Mouse (Mus musculus): ENCODE measurements around the gene Limk2. TPM values are rescaled to one million over a fixed set of nuclear protein-coding genes. Genes with fewer than 3 reads are reported as not detected.

Limk2 gene
- total and polyA plus RNA-seq, 3 experiments, result 33.0 to 47.1 (median 46.1) TPM

DNA sequence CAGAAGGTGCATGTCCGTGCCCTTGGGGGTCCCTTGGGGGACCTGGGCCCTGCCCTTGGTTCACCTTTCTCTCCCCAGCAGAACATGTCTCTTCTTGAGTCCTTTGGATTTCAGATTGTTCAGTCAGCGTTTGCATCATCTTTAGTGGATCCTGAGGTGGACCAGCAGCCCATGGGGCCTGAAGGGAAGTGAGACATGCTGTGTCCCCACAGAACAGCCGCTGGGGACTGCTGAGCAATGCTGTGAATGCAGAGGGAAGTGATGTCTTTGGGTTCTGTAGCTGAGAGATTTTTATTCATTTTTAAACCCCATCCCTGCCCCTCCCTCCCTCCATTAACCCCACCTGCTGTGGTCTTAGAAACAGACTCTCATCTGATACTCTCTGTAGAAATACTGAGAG lies 101.1 kb downstream of the Limk2 start:
- no peak overlapping the region for H3K4me3 ChIP-seq (ENCODE audit: low read depth, low read length)
- H3K9me3 ChIP-seq (replicated peaks), result no peaks in the 10 kb centered on the region
- H3K4me1 ChIP-seq (ENCODE audit: insufficient read depth, low read depth, low read length), result peaks cover 33% of the 10 kb centered on the region
- ATAC-seq (ENCODE audit: extremely low read depth, insufficient number of reproducible peaks, low FRiP score, poor library complexity, severe bottlenecking) (no peak), DNase-seq (ENCODE audit: low spot score) (no peak)
- TF ChIP-seq GATA1 (IDR thresholded peaks at IDR 0.05; ENCODE audit: borderline replicate concordance, low read length) (no peak), TAL1 (conservative IDR thresholded peaks at IDR 0.05; ENCODE audit: low read depth, low read length) (no peak), CTCF (IDR thresholded peaks at IDR 0.05; ENCODE audit: low read depth, low read length) (no peak), GATA2 (IDR thresholded peaks at IDR 0.05; ENCODE audit: borderline replicate concordance, low read depth, low read length) (no peak), POLR2AphosphoS5 (IDR thresholded peaks at IDR 0.05; ENCODE audit: insufficient replicate concordance, low read depth, low read length) (no peak)
- H3K36me3 ChIP-seq (replicated peaks), result peaks cover 99% of the 10 kb centered on the region
- H3K27me3 ChIP-seq (ENCODE audit: insufficient read depth, low read length), result no peaks in the 10 kb centered on the region

- peaks cover 99% of the 10 kb centered on the region for H3K36me3 ChIP-seq (replicated peaks)
- H3K27me3 ChIP-seq (ENCODE audit: insufficient read depth, low read length), result no peaks in the 10 kb centered on the region
- no peaks in the 10 kb centered on the region for H3K9me3 ChIP-seq (replicated peaks)
- DNase-seq (ENCODE audit: low spot score), result no peak
- ATAC-seq (ENCODE audit: extremely low read depth, insufficient number of reproducible peaks, low FRiP score, poor library complexity, severe bottlenecking), result no peak
- H3K4me3 ChIP-seq (ENCODE audit: low read depth, low read length), result no peak overlapping the region
- TF ChIP-seq POLR2AphosphoS5 (IDR thresholded peaks at IDR 0.05; ENCODE audit: insufficient replicate concordance, low read depth, low read length), result no peak
- no peak for TF ChIP-seq GATA2 (IDR thresholded peaks at IDR 0.05; ENCODE audit: borderline replicate concordance, low read depth, low read length)
- TF ChIP-seq GATA1 (IDR thresholded peaks at IDR 0.05; ENCODE audit: borderline replicate concordance, low read length), result no peak
- no peak for TF ChIP-seq CTCF (IDR thresholded peaks at IDR 0.05; ENCODE audit: low read depth, low read length)
- no peak for TF ChIP-seq TAL1 (conservative IDR thresholded peaks at IDR 0.05; ENCODE audit: low read depth, low read length)
- peaks cover 25% of the 10 kb centered on the region for H3K4me1 ChIP-seq (ENCODE audit: insufficient read depth, low read depth, low read length)
Observed at GRCm38 (mm10) chr11:3305821-3306220, 103.2 kb downstream of the Limk2 start.

DNA sequence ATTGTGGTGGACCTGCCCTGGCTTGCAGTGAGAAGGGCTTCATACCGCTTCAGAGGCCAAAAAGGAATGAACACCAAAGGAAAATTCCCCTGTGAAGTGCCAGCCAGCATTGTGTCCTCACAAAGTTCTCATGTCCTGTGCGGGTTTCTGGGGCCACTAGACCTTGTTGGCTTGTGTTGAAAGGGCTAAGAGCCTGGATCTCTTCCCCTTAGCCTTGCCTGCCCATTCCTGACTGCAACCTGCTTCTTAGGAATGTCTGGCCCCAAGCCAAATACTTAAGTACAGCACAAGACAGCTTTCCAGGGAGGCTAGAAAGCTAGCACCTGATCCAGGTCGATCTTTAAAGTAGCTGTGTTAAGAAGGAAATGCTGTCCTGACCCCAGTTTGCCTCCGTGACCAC lies 106.2 kb downstream of the Limk2 start:
- ATAC-seq (ENCODE audit: extremely low read depth, insufficient number of reproducible peaks, low FRiP score, poor library complexity, severe bottlenecking) (no peak), DNase-seq (ENCODE audit: low spot score) (no peak)
- H3K4me1 ChIP-seq (ENCODE audit: insufficient read depth, low read depth, low read length), result peaks cover 38% of the 10 kb centered on the region

DNA sequence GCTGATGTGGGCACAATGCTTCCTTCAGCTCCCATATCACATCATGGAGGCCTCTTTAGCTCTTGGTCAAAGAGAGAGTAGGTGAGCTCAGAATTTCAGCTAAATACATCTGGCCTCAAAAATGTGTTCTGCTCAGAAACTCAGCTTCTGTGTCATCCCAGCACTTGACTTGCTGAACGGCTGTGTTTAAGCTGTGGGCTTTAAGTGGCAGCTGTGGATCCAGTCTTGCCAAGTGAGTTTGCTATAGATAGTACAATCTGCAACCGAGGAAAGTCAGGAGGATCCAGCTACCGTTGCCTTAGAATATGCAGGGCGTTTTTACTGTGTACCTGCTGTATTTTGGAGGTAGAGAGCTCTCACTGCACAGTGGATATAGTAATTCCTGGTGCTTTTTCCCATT lies 106.6 kb downstream of the Limk2 start:
- Histone ChIP-seq H3K4me1 (ENCODE audit: insufficient read depth, low read depth, low read length) (peaks cover 42% of the 10 kb centered on the region), H3K4me3 (ENCODE audit: low read depth, low read length) (no peak overlapping the region), H3K36me3 (replicated peaks) (peaks cover 99% of the 10 kb centered on the region), H3K27me3 (ENCODE audit: insufficient read depth, low read length) (no peaks in the 10 kb centered on the region), H3K9me3 (replicated peaks) (no peaks in the 10 kb centered on the region)
- TF ChIP-seq GATA2 (IDR thresholded peaks at IDR 0.05; ENCODE audit: borderline replicate concordance, low read depth, low read length) (no peak), GATA1 (IDR thresholded peaks at IDR 0.05; ENCODE audit: borderline replicate concordance, low read length) (no peak), CTCF (IDR thresholded peaks at IDR 0.05; ENCODE audit: low read depth, low read length) (no peak), POLR2AphosphoS5 (IDR thresholded peaks at IDR 0.05; ENCODE audit: insufficient replicate concordance, low read depth, low read length) (no peak), TAL1 (conservative IDR thresholded peaks at IDR 0.05; ENCODE audit: low read depth, low read length) (no peak)
- ATAC-seq (ENCODE audit: extremely low read depth, insufficient number of reproducible peaks, low FRiP score, poor library complexity, severe bottlenecking) (no peak), DNase-seq (ENCODE audit: low spot score) (no peak)

More for the DNA sequence above, 106.2 kb downstream of the Limk2 start:
- no peaks in the 10 kb centered on the region for H3K27me3 ChIP-seq (ENCODE audit: insufficient read depth, low read length)
- H3K36me3 ChIP-seq (replicated peaks), result peaks cover 99% of the 10 kb centered on the region
- no peak overlapping the region for H3K4me3 ChIP-seq (ENCODE audit: low read depth, low read length)
- no peaks in the 10 kb centered on the region for H3K9me3 ChIP-seq (replicated peaks)
- TF ChIP-seq CTCF (IDR thresholded peaks at IDR 0.05; ENCODE audit: low read depth, low read length) (no peak), POLR2AphosphoS5 (IDR thresholded peaks at IDR 0.05; ENCODE audit: insufficient replicate concordance, low read depth, low read length) (no peak), GATA2 (IDR thresholded peaks at IDR 0.05; ENCODE audit: borderline replicate concordance, low read depth, low read length) (no peak), GATA1 (IDR thresholded peaks at IDR 0.05; ENCODE audit: borderline replicate concordance, low read length) (no peak), TAL1 (conservative IDR thresholded peaks at IDR 0.05; ENCODE audit: low read depth, low read length) (no peak)

- H3K4me3 ChIP-seq (ENCODE audit: low read depth, low read length), result no peak overlapping the region
- no peaks in the 10 kb centered on the region for H3K27me3 ChIP-seq (ENCODE audit: insufficient read depth, low read length)
- DNase-seq (ENCODE audit: low spot score) (no peak), ATAC-seq (ENCODE audit: extremely low read depth, insufficient number of reproducible peaks, low FRiP score, poor library complexity, severe bottlenecking) (no peak)
- TF ChIP-seq TAL1 (conservative IDR thresholded peaks at IDR 0.05; ENCODE audit: low read depth, low read length), result no peak
- no peak for TF ChIP-seq POLR2AphosphoS5 (IDR thresholded peaks at IDR 0.05; ENCODE audit: insufficient replicate concordance, low read depth, low read length)
- TF ChIP-seq CTCF (IDR thresholded peaks at IDR 0.05; ENCODE audit: low read depth, low read length), result no peak
- no peak for TF ChIP-seq GATA1 (IDR thresholded peaks at IDR 0.05; ENCODE audit: borderline replicate concordance, low read length)
- no peak for TF ChIP-seq GATA2 (IDR thresholded peaks at IDR 0.05; ENCODE audit: borderline replicate concordance, low read depth, low read length)
- peaks cover 51% of the 10 kb centered on the region for H3K4me1 ChIP-seq (ENCODE audit: insufficient read depth, low read depth, low read length)
- peaks cover 99% of the 10 kb centered on the region for H3K36me3 ChIP-seq (replicated peaks)
- H3K9me3 ChIP-seq (replicated peaks), result no peaks in the 10 kb centered on the region
Observed at GRCm38 (mm10) chr11:3301075-3301474, 107.9 kb downstream of the Limk2 start.

- ATAC-seq (ENCODE audit: extremely low read depth, insufficient number of reproducible peaks, low FRiP score, poor library complexity, severe bottlenecking) (no peak), DNase-seq (ENCODE audit: low spot score) (no peak)
- Histone ChIP-seq H3K4me3 (ENCODE audit: low read depth, low read length) (no peak overlapping the region), H3K36me3 (replicated peaks) (peaks cover 97% of the 10 kb centered on the region), H3K9me3 (replicated peaks) (no peaks in the 10 kb centered on the region), H3K27me3 (ENCODE audit: insufficient read depth, low read length) (no peaks in the 10 kb centered on the region), H3K4me1 (ENCODE audit: insufficient read depth, low read depth, low read length) (peaks cover 70% of the 10 kb centered on the region)
- TF ChIP-seq GATA1 (IDR thresholded peaks at IDR 0.05; ENCODE audit: borderline replicate concordance, low read length) (no peak), CTCF (IDR thresholded peaks at IDR 0.05; ENCODE audit: low read depth, low read length) (no peak)
Observed at GRCm38 (mm10) chr11:3298813-3299185, 110.2 kb downstream of the Limk2 start.

Data from G1E (cell line).